ENCODE assay signal across 20 mouse cellular contexts in the genomic region with DNA sequence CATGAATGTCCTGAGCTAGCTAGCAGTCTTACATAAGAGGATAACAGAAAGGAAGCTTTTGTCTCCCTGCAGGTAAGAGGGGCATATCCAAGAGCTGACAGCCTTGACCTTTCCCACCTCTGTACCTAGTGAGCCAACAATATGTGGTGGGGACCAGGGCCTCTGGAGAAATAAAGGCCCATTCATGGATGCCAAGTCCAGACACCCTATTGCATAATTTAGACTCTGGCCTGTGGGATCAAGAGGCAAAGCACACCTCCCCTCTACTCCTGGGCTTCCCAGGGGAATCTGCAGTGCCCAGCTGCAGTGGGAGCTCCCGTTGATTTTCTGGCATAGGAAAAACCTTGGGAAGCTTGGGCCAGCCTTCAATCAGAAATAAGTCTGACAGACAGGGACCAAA.
DNase-seq lines count a peak whose midpoint lies in the region; ATAC-seq and TF ChIP-seq lines count a peak whose summit lies in the region.
"Had no signal": no experiment of that assay in that cellular context is flagged by ENCODE, and none has a peak within 500 bp of the region (broad histone marks: within the 10 kb centered on the region; RNA-seq: fewer than 3 reads in every experiment).

No protein-coding gene starts in this region.

- H3K4me1 ChIP-seq in kidney, adult 2 months (ENCODE audit: control insufficient read depth, insufficient read depth, low read length), result no peaks in the 10 kb centered on the region
- H3K4me1 ChIP-seq in intestine, embryonic 15.5 days (replicated peaks), result no peaks in the 10 kb centered on the region
- H3K4me1 ChIP-seq in intestine, embryonic 16.5 days (ENCODE audit: control insufficient read depth, insufficient read depth, low read length), result no peaks in the 10 kb centered on the region
- no peaks in the 10 kb centered on the region for H3K4me1 ChIP-seq in forebrain, embryonic 10.5 days

- no peak overlapping the region for H3K4me2 ChIP-seq in intestine, embryonic 15.5 days (replicated peaks)
- H3K4me2 ChIP-seq in intestine, embryonic 16.5 days (ENCODE audit: low read depth, low read length), result no peak overlapping the region
- H3K4me2 ChIP-seq: heart, embryonic 13.5 days; hindbrain, embryonic 14.5 days had no signal

- no peak for TF ChIP-seq CTCF in kidney, adult 2 months (conservative IDR thresholded peaks at IDR 0.05; ENCODE audit: insufficient read depth, insufficient read length, low read depth, low read length)

- H3K9ac ChIP-seq in intestine, embryonic 15.5 days, result no peak overlapping the region
- no peak overlapping the region for H3K9ac ChIP-seq in intestine, embryonic 16.5 days (ENCODE audit: low read depth, low read length)
- H3K9ac ChIP-seq: forebrain, postnatal 0 days; heart, embryonic 13.5 days; hindbrain, embryonic 14.5 days had no signal

- no peak overlapping the region for H3K4me3 ChIP-seq in kidney, adult 2 months (ENCODE audit: insufficient read depth, low read depth, low read length)
- no peak overlapping the region for H3K4me3 ChIP-seq in intestine, embryonic 15.5 days (replicated peaks)
- no peak overlapping the region for H3K4me3 ChIP-seq in intestine, embryonic 16.5 days (ENCODE audit: low read length)
- no peak overlapping the region for H3K4me3 ChIP-seq in forebrain, embryonic 10.5 days
- H3K4me3 ChIP-seq: gastrocnemius, adult 2 months; heart, embryonic 13.5 days had no signal

- 0 out of 2 replicates have a peak, but pooled peaks have one; percentile 23 for ATAC-seq in intestine, embryonic 15.5 days
- ATAC-seq in intestine, embryonic 16.5 days, result peak; percentile 52
- ATAC-seq: CD4-positive, CD25-positive, alpha-beta regulatory T cell, adult 4 months; forebrain, embryonic 14.5 days; inflammation-experienced regulatory T-cells, adult 6 months had no signal

- TF ChIP-seq POLR2A in kidney, adult 2 months (IDR thresholded peaks at IDR 0.05; ENCODE audit: low read depth, low read length), result no peak

- 63% methylated on average over 1 of the region's 1 CpGs for WGBS in kidney, adult 2 months
- 89% methylated on average over 1 of the region's 1 CpGs for WGBS in intestine, embryonic 15.5 days
- WGBS in intestine, embryonic 16.5 days, result 85% methylated on average over 1 of the region's 1 CpGs
- WGBS in forebrain, embryonic 10.5 days, result 90% methylated on average over 1 of the region's 1 CpGs

- H3K9me3 ChIP-seq in intestine, embryonic 15.5 days, result no peaks in the 10 kb centered on the region
- H3K9me3 ChIP-seq in intestine, embryonic 16.5 days (ENCODE audit: control insufficient read depth, low read length), result no peaks in the 10 kb centered on the region
- no peaks in the 10 kb centered on the region for H3K9me3 ChIP-seq in forebrain, embryonic 10.5 days
- H3K9me3 ChIP-seq: heart, embryonic 13.5 days had no signal

- peak; percentile 4 for DNase-seq in adrenal gland, postnatal 14 days
- DNase-seq in adrenal gland, adult 18-20 months (ENCODE audit: low spot score in 2 of 2), result no peak
- peak; percentile 7 for DNase-seq in kidney, adult 2 months
- DNase-seq in kidney, postnatal 10 days, result no peak
- no peak for DNase-seq in forebrain, embryonic 10.5 days (ENCODE audit: extremely low spot score, low spot score)
- DNase-seq: cerebellum, adult 11 months; forebrain, postnatal 0 days; gastrocnemius, adult 2 months; gastrocnemius, postnatal 14 days; heart, adult 18-20 months; heart, postnatal 14 days; heart, postnatal 4 days; kidney, adult 18-20 months had no signal

- H3K27ac ChIP-seq in kidney, adult 2 months (ENCODE audit: insufficient read depth, low read depth, low read length), result no peak overlapping the region
- H3K27ac ChIP-seq in intestine, embryonic 15.5 days, result no peak overlapping the region
- no peak overlapping the region for H3K27ac ChIP-seq in intestine, embryonic 16.5 days (ENCODE audit: low read length)
- no peak overlapping the region for H3K27ac ChIP-seq in forebrain, embryonic 10.5 days
- H3K27ac ChIP-seq: gastrocnemius, adult 2 months; heart, embryonic 13.5 days; hindbrain, embryonic 14.5 days had no signal

- no peaks in the 10 kb centered on the region for H3K27me3 ChIP-seq in kidney, adult 2 months (replicated peaks; ENCODE audit: control insufficient read depth, insufficient read depth, low read length)
- H3K27me3 ChIP-seq in intestine, embryonic 15.5 days (replicated peaks), result no peaks in the 10 kb centered on the region
- no peaks in the 10 kb centered on the region for H3K27me3 ChIP-seq in intestine, embryonic 16.5 days (replicated peaks; ENCODE audit: control insufficient read depth, insufficient read depth, low read length)
- H3K27me3 ChIP-seq in forebrain, embryonic 10.5 days (ENCODE audit: poor library complexity, severe bottlenecking), result no peaks in the 10 kb centered on the region

- H3K36me3 ChIP-seq in kidney, adult 2 months (ENCODE audit: control insufficient read depth, insufficient read depth, low read length), result no peaks in the 10 kb centered on the region
- no peaks in the 10 kb centered on the region for H3K36me3 ChIP-seq in intestine, embryonic 15.5 days
- H3K36me3 ChIP-seq in intestine, embryonic 16.5 days (ENCODE audit: control insufficient read depth, insufficient read depth, low read length), result no peaks in the 10 kb centered on the region
- H3K36me3 ChIP-seq in forebrain, embryonic 10.5 days (replicated peaks), result no peaks in the 10 kb centered on the region
- H3K36me3 ChIP-seq: heart, embryonic 13.5 days had no signal

Comparison
In these comparisons a context has a peak if more than half of its experiments do, and no peak if none do; other contexts are left out.
1. DNase-seq: peak in adrenal gland, postnatal 14 days (single experiment) and kidney, adult 2 months (single experiment); none in adrenal gland, adult 18-20 months (0 of 2), kidney, postnatal 10 days (single experiment) and forebrain, embryonic 10.5 days (single experiment).